Mouse (Mus musculus) gastrocnemius, adult 18-20 months (tissue): Measurements from ENCODE around the gene Gm2115. TPM values are rescaled to one million over a fixed set of nuclear protein-coding genes. Genes with fewer than 3 reads are reported as not detected.

Source experiments
- DNase-seq: peaks from one replicate; pipeline ENCODE4 v3.0.0; 2021; ENCODE audit warnings: low spot score
- long read RNA-seq, 2 experiments: library from polyadenylated mRNA; stranded (forward); transcript quantifications; one replicate each; pipeline ENCODE4 v2.0.0; 2021
- total RNA-seq, 2 experiments: library from RNA; stranded (reverse); gene quantifications; 2 replicates each; pipeline ENCODE4 v1.2.3; 2021

Gm2115 gene
- under 1 TPM; 0.18 to 0.19 TPM for total RNA-seq
- long read RNA-seq, experiment 1, result 0 reads
- long read RNA-seq, experiment 2, partial matches to known transcripts, result 0 of 1 reads
- long read RNA-seq, experiment 2, other reads (novel, unspliced or antisense), result 1 of 1 reads

DNA sequence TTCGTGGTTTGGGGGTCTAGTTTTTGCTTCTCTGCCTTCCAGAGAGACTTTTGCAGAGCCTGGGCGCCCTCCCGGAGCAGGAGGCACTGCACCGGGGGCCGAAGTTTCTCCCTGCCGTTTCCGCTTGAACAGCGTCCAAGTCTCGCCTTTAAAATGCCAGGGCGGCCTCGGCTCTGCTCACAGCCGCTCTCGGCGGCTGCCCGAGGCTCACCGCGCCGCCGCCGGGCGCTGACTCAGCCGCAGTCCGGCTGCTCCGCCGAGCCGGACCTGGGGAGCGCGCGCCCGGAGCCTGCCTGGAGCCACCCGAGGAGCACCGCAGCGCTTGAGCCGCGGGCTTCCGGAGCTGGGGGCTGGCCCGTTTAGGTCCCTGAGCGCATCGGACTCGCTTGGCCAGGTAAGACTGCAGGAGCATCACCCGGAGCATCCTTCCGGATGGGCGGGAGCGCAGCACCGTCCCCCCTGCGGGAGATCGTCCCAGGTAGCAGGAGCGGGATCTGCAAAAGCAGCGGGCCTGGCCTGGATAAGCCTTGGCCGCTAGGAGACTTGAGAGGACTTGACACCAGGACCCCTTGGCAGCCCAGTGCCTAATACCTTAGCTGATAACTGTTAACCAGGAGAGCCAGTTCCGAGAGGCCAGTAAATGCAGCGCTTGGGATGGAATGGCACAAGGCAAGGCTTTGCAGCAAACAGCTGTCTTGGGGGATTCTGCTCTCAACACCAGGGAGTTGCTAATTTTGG, at the start of gene Gm2115:
TSS of gene Gm2115 (plus strand) at position 159 of the 738 bp plus-strand sequence.
- no peak for DNase-seq

DNA sequence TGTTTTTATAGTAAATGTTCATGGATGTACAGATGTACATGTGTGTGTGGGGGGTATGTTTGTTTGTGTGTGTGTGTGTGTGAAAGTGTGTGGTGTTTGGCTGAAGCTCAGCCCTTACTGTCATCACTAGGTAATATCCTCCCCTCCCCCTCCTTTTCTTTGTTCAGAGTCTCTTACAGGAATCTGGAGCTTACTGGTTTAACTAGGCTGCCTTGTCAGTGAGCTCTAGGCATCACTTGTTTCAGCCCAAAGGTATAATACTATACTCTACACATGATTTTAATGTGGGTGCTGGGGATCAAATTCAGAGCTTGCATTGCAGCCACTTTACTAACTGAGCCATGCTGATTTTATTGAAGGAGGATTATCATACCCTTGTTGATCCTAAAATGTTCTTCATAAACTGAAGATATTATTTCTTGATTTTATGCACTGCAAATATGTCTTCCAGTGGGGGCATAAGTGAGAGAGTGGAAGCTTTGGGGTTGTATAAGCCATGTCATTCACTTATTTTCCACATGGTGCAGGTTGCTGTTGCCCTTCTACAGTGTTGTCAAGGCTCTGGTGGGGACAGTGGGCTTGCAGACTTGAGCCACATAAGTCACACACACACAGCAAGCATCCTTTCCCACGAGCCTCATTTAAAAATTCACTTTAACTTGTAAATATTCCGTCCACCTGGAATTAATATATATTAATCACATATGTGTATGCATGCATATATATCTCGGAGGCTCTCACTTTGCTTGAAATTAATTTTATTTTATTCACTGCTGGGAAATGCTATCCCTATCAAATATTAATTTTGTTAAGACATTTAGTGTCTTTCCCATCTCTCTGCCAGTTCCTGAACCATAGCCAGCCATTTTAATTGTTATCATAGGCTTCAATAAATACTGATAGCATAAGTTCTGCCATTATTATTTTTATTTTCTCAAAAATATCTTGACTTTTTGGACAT, 45.0 kb upstream of the Gm2115 start:
- no peak for DNase-seq

DNA sequence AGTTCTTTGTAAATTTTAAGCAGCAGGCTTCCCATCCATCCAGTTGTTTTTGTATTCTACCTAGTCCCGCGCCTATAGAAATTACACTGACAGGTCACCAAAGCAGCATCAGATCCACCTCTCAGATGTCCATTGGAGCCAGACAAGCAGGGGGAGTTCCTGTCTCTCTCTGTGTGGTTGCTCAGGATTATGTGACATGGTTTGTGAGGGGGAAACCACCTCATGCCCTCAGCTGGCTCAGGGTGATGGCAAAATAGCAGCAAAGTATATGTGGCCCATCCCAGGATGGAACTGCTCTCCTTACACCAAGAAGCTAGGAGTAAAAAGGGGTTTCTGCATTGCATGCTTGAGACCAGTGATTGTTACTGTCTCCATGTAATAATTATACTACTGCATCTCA, 42.3 kb upstream of the Gm2115 start:
- no peak for DNase-seq

DNA sequence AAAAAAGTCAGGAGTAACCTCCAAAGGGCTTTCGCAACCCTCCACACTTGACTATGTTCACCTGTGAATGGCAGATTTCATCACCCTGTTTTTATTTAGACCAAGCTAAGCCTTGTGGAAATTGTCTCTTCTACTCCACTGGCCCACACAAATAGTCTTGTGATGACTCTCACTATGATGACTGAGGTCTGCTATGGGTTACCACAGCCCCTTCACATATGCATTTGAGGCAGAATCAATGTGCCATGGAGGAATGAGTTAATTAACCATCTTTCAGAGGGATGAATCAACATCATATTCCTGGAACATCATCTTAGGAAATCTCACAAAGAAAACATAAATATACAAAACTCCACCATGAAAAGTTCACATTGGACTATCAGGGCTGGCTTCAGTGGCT, 25.6 kb upstream of the Gm2115 start:
- no peak for DNase-seq

DNA sequence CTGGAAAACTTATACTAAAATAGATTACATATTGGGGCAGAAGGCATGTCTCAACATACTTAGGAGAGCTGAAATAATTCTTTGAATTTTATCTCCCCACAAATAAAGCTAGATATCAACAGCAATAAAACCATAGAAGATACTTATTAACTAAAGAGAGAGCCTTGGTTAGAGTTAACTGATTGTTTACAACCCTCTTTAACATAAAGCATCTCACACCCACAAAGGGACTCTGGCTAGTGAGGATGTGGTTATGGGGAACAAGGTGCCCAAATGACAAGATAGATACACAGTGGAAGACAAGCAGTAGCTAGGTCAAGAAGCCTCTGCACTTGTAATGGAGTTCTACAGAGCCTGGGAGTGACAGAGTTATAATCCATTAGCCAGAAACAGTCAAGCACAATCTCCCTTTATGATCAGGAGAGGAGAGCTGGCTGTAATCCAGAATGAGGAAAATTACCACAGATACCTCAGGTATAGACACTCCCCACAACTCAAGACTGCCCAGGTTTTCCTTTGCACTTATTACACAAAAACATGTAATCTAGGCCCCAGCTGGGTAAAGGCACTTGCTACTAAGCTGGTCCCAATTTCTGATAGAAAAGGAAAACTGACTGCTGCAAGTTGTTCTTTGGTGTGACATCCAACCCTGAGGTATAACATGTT, 10.1 kb upstream of the Gm2115 start:
- no peak for DNase-seq

DNA sequence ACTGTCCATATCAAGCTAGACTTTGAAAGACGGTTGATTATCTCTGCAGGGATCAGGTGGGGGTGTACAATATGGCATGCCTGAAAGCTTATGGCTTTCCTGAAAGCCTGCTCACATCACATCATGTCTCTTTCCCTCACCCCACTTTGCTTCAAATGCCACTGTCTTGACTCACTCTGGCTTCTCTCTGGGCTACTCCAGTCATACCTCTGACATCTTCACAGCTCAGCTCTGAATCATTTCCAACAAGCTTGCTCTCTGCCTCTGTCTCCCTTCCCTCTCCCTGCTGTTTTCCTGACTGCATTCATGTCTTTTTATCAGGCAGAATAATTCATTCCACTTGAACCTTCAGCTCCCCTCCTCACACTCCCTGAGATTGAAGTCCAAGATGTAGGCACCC, 7.4 kb upstream of the Gm2115 start:
- no peak for DNase-seq

DNA sequence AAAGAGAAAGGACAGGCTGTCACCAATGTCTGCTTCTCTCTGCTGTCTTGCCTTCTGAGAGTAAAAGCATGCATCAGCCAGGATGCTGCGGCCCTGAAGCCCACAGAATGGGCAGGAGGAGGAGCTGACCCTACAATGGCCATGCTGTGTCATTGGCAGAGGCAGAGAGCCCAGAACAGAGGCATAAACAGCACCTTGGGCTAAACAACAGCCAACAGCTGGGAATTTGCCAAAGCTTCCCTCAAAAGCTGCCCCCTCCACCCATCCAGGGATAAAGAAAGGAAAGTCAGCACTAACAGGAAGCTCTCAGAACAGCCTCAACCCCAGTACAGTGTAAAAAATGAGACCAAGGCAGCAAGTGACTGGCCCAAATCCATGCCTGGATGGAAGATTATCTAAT, 6.3 kb upstream of the Gm2115 start:
- DNase-seq, result no peak

DNA sequence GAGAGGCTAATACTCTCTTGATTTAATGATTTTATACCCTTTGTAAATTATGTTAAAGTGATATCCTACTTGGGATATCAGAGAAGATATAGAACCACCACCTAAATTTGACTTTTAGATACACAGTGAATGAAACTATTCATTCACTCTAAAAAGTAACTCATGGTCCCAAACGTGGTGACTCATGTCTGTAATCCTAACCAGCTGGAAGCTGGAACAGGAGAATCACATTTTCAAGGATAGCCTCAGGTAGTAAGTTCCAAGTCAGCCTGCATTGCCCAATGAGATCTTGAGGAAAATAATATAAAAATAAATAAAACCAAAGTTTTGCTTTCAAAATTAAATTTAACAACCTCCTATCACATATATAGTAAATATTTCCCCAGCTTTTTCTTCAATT, 2.6 kb upstream of the Gm2115 start:
- DNase-seq, result no peak

DNA sequence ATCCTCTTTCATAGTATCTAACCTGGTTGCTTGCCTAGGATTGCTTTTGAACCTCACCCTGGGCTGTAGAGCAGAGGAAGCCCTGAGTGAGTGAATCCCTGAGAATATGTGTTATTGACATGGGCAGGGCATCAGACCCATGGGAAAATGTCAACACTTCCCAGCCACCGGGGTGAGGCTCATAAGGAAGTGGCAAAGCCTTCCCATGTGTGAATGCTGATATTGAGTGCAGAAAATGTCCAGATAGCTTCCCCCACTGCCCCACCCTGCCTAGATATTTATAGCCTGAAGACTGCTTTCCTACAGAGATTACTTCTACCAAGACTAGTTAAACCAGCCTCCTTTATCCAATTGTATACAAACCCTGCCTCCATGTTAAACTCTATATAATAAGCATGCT, 4.0 kb downstream of the Gm2115 start:
- no peak for DNase-seq

DNA sequence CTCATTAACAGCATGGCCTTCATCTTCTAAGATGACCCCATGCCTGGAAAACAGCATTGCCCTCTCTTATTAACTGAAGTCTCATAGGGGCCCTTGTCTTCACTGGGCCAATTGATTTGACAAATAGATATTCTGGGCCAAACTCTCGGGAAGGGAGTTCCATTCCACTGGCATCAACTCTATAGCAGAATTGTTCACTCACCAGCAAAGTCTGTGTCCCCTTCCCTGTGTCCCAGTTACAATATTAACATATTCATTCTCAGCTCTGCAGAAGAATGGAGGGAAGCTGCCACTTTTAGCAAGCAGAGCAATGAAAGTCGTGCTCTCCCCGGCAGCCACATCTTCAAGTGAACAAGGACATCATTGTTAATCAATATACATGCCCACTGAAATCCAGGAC, 5.9 kb downstream of the Gm2115 start:
- DNase-seq, result no peak

DNA sequence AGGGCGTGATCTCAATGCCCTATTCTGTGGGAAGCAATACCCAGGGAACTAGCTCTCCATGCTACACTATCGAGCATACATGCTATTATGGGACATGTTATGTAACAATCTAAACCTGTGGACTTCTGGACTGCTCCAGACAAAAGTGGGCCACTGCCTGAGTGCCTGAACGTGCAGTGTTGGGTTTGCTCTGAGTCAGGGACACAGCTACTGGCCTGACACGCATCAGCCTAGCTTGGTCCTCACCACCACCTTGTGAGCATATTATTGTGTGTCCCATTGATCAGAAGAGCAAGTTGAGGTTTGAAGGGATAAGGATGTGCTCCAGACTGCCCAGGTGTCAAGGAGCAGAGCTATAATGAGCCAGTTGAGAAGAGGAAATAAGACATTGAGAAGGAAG, 16.2 kb downstream of the Gm2115 start:
- DNase-seq, result no peak

DNA sequence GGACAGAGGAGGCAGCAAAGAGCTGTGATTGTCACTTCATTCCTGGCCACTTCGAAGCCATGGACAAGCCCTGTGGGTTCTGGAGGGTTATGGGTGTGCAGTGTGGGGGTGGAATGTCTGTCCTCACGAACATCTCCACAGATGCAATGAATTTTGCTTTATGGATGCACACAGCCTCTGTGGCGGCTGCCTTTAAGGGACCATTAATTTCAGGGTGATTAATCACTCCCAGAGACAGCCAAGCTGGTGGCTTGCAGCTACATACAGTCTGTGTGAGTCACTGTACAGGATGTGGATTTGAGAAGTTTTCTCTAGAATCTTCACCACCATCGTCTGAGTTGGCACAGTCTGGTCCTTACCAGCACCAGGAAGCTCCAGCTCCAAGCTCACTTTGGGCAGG, 17.9 kb downstream of the Gm2115 start:
- DNase-seq, result no peak

DNA sequence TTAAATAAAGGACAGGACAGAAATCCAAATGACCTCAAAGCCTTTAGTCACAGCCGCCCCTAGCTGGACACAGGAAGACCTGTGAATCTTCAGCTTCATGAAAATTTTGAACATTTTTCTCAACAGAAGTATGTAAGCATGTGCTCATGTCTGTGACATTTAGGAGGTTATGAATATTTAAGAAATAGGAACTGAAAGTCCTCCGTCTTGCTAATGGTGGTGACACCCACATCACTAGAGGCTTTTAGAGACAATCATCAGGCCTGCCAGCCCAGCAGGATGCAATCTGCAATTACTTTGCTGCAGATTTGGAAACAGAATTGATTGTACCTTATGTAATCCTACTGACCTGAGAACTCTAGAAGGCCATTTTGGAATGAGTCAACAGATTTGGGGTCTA, 22.7 kb downstream of the Gm2115 start:
- DNase-seq, result no peak

DNA sequence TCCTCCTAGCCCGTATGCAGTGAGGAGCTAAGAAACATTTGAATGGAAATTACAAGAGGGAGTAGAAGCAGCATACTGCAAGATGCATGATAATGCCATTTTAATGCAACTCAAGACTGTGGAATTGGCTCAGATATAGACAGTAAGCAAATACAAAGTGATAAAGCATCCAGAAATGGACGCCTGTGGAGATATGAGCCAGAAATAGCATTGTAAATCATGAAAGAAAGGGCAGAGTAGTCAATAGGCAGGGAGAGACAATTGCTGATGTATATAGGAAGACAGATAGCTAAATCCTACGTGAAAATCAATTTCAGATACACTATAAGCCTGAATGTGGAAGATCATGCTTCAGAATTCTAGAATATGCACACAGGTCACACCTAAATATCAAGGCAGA, 26.5 kb downstream of the Gm2115 start:
- no peak for DNase-seq

DNA sequence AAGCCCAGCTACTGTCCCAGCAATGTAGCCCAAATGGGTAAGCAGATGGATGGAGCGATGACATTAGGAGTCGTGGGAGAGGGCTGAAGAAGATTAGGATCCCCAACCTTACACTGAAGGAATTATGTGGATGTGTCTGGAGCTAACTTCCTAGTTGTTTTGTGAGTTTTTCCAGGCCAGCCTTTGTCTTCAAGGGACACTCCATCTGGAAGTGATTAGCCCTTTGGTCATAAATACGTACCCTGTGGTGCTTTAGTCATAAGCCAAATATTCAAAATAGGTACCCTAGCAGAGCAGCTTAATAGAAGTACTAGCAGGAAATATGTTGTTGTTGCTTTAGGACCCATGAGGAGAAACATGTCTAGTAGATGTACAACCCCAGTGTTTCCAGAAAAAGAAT, 28.6 kb downstream of the Gm2115 start:
- DNase-seq, result no peak

DNA sequence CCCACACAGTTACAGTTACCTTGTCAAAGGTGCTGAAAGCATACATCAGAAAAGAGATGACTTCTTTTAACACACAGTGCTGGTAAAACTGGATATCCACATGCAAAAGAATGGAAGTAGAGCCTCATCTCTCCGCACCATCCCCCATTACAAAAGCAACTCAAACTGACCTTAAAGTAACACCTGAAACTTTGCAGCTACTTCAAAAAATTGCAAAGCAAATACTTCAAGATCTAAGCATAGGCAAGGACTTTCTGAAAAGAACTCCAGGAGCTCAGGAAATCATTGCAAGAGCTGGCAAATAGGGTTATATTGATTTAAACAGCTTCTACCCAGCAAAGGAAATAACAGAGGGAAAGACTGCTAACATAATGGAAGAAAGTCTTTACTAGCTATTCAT, 31.7 kb downstream of the Gm2115 start:
- DNase-seq, result no peak

DNA sequence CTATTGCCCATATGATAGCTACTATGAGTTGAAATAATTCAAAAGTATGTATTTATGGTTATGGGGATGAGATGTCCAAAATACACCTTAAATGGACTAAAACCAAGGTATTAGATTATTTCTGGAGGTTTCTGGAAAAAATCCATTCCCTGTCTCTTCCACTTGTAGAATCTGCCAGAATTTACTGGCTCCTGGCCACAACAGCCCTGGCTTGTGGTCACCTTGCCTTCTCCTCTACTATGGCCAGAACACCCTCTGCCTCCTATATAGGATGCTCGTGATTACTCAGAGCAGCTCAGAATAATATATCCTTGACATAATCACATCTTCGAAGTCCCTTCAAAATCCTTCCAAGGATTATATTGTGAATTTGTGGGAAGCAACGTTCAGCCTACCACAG, 35.5 kb downstream of the Gm2115 start:
- DNase-seq, result no peak

DNA sequence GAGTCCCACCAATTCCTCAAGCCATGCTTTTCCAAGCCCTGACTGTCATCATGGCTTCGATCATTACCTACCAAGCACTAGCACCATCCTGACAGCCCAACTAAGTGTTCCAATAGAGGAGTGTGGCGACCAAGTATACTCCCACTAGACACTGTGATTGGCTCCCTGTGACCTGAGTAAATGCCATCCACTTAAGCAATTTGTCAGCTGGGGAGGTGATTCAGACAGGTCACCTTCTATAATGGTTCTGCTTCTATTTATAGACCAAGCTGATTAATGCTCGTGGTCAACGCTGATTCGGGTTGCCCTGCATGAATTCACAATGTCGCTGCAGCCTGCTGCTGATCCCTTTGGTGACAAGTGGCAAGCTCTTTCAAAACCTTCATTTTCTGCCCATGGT, 37.4 kb downstream of the Gm2115 start:
- no peak for DNase-seq

DNA sequence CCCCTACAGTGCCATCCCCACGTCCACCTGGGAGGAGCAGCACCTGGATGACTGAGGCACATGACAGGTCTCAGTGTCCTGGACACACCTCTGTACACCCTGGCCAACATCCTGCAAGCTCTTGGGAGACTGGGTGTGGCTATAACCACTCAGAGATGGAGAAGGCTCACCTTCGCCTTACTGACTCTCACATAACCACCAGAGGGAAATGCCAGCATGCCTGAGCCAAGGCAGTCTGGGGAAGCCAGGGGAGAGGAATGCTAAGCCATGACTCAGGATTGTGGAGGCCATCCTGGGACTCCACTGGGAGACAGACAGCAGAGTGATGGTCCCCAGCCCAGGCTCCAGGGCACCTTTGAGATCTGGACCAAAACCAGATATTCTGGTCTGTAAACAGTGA, 48.3 kb downstream of the Gm2115 start:
- no peak for DNase-seq

DNA sequence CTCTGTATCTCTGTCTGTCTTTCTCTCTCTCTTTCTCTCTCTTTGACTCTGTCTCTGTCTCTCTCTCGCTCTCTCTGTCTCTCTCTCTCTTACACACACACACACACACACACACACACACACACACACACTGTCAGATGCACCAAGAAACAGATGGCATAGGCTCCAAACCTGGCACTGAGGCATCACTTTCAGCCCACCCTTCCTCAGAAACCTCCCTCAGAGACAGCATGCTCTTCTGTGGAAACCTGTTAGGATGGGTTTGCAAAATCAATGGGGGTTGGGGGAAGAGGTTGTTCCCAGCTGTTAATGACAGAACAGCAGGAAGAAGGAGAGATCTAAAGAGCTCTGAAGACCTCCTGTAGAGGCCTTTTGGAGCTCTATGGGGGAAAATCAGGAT, 50.1 kb downstream of the Gm2115 start:
- no peak for DNase-seq

DNA sequence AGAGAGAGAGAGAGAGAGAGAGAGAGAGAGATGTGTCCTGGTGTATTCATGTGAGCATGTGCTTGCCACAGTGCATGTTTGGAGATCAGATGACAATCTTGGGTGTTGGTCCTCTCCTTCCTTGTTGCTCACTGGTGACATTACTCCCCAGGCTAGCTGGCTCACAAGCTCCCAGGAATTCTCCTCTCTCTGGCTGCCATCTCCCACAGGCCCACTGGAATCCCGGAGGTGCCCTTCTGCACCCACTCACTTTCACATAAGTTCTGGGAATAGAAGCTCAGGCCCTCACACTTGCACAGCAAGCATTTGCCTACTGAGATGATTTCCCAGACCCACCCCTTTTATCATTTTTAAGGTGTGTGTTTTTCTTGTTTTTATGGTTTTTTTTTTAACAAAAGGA, 51.0 kb downstream of the Gm2115 start:
- no peak for DNase-seq

DNA sequence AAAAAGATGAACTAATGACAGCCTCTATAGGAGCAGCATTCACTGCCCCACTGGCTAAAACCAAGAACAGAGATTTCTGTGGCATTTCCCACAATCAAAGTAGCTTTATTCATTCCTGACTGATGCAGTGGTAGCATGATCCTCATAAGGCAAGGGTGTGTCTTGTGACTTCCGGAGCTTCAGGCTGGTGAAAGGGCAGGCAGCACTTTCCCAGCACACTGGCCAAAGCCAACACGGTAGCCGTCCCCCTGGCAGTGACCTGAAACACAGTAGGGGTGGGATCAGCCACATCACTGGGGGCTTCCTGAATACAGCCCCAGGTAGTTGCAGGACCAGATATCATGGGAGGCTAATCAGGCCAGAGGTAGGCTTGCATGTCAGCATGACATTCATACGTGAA, 56.3 kb downstream of the Gm2115 start:
- DNase-seq, result no peak
